Mouse (Mus musculus) gastrocnemius, postnatal 25 days (tissue): Measurements from ENCODE around the gene Tbc1d13. TPM values are rescaled to one million over a fixed set of nuclear protein-coding genes. Genes with fewer than 3 reads are reported as not detected.

Experiments
- DNase-seq: peaks from one replicate; pipeline ENCODE4 v3.0.0; 2022
- long read RNA-seq, 2 experiments: library from polyadenylated mRNA; stranded (forward); transcript quantifications; one replicate each; pipeline ENCODE4 v2.0.0; 2021
- total RNA-seq, 2 experiments: library from RNA; stranded (reverse); gene quantifications; 1 replicate in 1 of 2; 2 replicates in 1 of 2; pipeline ENCODE4 v1.2.3; 2021

Gene Tbc1d13
- 10 to 100 TPM; 12.2 to 13.5 TPM for total RNA-seq
- long read RNA-seq, experiment 1, partial matches to known transcripts, result 0 of 5 reads
- long read RNA-seq, experiment 1, other reads (novel, unspliced or antisense), result 5 of 5 reads
- long read RNA-seq, experiment 2, partial matches to known transcripts, result 1 of 5 reads
- long read RNA-seq, experiment 2, other reads (novel, unspliced or antisense), result 4 of 5 reads

DNA sequence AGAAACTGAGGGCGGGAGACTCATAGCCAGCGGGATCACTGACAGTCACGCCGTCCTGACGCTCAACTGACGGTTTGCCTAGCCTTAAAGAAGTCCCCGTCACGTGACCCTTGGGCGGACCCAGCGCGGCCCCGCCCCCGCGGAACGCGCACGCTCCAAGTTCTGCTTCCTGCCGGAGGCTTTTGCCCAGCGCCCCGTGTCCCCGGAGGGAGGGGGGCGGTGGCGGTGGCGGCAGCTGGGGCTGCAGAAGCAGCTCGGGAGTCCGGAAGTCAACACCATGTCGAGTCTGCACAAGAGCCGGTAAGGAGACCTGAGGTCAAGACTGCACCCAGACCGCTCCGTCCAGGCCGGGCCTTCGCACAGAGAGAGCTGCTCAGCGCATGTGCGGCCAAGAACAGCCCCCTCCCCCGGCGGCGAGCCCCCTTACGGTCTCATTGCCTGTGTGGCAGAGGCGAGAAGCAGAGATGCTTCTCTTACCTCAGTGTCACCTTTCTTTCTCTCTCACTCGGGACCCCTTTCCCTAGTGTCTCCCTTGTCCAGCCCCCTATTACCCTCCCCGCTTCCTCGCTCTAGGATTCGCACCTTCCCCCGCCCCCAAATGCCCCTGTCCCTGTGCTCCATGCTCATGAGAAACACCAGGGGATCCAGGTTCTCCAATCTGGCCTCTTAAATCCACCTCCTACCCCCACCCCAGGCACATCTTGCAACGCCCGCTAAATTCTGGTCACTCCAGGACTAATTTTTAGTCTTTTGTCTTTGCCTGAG is at the start of gene Tbc1d13:
Gene Tbc1d13 (plus strand): TSS at position 134 of the 765 bp plus-strand sequence.
- peak; percentile 97 for DNase-seq

DNA sequence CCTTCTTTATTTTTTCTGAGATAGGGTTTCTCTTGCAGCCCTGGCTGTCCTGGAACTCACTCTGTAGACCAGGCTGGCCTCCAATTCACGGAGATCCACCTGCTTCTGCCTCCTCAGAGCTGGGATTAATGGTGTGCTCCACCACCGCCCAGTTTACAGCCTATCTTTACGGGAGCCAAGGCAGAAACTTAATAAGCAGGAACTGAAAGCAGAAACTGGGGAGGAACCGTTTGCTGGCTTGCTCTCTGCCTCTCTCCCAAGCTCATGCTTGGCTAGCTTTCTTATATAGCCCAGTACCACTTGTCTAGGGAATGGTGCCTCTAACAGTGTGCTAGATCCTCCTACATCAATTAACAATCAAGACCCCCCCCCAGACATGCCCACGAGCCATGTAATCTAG is 49.4 kb upstream of the Tbc1d13 start:
- DNase-seq, result no peak

DNA sequence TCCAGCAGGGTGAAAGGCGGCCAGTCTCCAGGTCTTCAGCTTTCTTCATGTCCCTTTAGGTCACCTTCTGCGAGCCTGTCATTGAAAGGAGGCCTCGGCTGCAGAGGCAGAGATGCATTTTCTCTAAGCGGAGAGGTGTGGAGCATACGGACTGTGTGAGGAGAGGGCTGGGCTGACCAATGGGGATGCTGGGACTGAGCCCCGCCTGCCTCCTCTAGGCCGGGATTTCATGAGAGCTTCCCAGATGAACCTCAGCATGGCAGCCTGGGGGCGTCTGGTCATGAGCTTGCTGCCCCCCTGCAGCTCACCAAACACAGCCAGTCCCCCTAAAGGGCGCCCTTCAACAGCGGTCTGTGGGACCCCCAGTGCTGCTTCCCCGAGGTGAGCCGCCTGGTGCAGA is 48.9 kb upstream of the Tbc1d13 start:
- DNase-seq, result no peak

DNA sequence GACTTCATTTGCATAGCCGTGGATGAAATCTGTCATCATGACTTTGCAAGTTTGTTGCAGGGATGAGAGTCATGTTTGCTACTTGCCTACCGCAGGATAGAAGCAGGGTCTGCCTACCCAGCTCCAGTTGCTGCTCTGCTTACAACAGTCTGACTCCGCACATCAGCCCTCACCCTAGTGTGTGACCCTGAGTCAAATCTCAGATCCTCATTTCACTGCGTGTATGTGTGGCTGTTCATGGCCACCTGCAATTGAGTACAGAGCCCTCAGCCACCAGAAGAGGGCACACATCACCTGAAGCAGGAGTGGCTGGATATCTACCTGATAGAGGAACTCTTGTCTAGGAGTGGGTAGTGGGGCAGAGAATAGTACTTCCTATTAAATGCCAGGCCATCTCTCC is 46.2 kb upstream of the Tbc1d13 start:
- DNase-seq, result no peak

DNA sequence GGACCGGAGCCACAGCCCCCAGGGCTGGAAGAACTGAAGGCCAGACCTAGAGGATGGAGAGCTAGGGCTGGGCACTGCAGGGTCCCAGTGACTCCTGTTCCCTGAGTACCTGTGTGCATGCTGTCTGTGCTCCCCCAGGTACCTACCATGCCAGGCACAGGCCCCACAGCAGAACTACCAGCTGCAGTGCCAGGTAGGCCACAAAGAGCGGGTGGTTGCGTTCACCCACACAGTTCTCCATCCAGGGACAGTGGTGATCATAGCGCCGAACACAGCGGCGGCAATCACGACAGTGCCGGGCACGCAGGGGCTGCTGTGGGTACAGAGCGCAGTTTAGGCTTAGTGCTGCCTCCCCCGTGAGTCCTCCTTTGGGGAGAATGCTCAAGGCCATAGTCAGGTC is 42.0 kb upstream of the Tbc1d13 start:
- no peak for DNase-seq

DNA sequence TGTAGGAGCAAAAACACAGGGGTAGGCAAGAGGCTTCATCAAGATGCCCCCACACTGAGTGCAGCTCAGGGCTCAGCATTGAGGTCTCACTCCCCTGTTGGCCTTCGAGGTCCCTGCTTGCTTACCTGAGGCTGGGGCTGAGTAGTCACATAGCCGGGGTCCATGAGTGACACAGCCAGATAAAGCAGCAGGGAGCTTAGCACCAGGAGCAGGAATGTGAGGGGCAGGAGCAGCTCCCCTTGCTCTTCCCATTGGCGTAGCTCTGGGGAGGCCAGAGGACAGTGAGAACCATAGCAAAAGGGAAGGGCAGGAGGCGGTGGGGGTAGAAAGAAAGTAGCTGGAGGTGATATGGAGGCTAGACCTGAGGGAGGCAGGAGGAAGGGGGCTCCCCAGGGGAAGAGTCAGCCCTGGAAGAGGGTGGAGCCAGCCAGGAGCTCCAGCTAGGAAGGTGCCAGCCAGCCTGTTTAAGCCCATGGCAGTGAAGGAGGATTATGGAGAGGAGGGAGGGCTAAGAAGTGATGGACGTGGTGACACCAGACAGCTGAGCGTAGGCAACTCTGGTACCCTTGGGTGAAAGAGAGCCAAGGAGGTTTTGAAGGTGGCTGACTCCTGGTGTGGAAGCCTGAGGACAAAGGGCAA is 41.1 kb upstream of the Tbc1d13 start:
- no peak for DNase-seq

DNA sequence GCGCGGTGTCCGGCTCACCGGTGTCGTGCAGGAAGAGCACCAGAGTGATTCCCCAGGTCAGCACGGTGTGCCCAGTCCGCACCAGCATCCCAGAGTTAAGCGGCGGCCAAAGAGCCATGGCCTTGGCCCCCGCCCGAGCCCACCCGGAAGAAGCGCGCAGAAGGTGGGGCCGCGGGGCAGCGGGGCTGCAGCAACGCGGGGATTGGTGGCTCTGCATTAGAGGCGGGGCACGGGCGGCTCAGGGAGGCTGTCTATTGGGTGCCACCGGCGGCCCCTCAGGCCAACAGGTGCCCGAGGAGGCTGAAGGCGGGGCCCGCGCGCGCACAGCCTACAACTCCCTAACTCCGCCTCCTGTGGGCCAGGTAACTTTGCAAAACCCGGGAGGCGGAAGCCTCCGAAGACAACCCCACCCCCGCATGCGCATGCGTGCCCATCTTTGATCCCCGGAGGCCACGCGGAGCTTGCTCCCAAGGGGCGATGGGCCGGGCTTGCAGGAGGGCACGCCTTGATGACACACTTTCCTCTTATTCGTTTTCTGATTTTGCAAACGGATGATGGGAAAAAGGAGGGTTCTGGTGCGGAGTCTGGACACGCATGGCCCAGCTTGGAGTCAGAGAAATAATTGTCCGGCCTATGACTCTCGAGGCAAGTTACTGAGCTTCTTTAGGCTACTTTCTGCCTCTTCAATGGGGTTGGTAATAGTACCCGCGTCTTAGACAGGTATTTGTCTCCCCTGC is 39.9 kb upstream of the Tbc1d13 start, which contains the start of gene Zdhhc12:
Gene Zdhhc12 (minus strand): TSS at position 178 of the 737 bp plus-strand sequence.
- DNase-seq, result peak; percentile 95

DNA sequence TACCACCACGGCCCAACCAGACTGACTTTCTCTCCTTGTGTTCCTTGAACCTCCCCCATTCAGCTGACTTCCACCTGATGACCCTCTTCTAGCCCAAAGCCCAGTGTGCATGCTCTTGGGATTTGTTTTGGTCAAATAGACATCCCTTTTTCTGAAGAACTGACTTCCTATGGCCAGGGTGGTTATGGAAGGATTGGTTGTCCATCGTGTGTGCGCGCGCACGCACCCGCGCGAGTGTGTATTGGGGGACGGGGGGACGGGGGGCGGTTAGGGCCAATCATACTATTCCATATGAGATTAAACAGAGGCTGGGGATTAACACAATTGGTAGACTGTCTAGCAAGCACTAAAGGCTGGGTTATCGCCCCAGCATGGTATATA is 39.3 kb upstream of the Tbc1d13 start:
- DNase-seq, result no peak

DNA sequence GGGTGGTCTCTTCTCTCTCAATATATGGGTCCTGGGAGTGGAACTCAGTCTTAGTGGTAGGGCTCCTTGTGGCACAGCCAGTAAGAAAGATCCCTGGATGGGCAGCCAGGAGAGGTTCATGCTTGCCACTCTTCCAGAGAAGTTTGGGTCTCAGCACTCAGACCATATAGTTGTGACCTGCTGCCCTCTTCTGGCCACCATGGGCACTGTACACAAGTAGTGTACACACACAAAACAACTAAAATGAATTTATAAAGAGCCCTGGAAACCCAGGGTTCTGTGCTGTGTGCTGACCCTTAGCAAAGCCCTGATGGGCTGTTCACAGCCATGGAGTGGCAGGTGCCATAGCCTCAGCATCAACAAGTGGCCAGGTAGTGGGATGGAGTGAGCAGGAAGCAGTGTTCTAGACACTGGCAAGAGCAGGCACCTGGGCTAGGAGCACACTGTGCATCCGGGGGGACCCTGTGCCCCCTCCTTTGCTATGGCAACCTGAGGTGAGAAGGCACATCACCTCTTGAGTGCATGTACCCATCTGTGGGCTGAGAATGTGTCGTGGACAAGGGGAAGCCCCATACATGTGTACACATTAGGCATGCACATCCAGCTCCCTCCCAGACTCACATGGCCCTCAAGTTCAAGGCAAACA is 37.5 kb upstream of the Tbc1d13 start:
- no peak for DNase-seq

DNA sequence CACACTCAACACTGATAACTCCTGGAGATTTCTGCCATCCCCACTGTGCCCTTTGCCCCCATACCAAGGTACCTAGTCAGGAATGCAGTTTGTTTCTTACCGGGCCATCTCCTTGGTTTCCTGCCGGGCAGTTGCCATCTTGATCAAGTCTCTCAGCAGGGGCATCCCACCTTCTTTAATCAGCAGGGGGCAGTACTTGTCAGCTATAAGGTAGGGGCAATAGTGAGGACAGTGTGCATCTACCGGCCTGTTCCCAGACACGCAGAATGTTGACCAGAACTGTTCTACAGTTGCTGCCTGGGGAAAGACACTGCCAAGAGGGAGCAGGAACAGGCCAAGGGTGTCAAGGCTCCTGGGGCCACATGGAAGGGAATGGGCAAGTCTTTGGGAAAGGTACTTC is 33.3 kb upstream of the Tbc1d13 start:
- no peak for DNase-seq

DNA sequence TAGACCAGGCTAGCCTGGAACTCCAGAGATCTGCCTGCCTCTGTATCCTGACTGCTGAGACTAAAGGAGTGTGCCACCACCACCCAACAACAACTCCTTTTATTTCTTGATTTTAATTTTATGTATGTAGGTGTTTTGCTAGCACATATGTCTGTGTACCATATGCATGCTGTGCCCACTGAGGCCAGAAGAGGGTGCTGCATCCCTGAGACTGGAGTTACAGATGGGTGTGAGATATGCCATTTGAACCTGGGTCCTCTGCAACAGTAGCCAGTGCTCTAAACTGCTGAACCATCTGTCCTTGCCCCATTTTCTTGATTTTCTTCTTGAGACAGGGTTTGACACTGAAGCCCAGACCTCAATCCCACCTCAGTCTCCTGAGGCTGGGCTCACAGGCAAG is 27.2 kb upstream of the Tbc1d13 start:
- DNase-seq, result no peak

DNA sequence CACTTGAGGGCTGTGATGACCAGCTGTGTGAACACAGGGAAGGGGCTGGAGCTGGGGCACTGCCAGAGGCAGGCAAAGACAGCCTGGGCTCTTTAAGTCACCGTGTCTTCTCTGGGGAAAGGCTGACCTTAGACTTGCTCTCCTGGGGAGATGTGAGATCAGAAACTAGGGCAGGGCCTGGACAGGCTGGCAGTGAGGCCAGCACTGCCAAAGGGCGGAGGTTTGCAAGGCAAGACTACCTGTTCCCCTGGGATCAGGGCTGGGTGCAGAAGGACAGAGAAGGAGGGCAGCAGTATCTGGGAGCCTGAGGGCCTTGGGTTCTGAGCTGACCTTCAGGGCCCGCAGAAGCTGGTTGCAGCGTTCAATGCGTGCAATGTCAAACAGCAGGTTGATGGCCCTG is 25.9 kb upstream of the Tbc1d13 start:
- no peak for DNase-seq

DNA sequence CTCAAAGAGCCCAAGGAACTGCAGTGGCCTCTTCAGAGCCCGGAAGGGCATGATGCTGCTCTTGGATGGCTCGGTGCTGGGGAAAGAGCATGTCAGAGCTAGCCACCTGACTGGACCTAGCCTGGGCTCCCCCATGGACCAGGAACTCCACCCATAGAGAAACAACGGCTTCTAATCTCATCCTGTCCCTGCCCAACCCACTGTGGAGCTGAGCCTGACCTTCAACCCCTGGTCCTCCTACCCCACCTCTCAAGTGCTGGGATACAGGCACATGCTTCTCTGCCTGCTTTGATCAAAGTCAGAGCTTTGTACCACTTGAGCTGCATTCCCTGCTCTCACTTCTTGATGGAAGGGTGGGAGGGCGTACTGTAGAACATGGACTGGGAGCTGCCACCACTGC is 25.3 kb upstream of the Tbc1d13 start:
- DNase-seq, result no peak

DNA sequence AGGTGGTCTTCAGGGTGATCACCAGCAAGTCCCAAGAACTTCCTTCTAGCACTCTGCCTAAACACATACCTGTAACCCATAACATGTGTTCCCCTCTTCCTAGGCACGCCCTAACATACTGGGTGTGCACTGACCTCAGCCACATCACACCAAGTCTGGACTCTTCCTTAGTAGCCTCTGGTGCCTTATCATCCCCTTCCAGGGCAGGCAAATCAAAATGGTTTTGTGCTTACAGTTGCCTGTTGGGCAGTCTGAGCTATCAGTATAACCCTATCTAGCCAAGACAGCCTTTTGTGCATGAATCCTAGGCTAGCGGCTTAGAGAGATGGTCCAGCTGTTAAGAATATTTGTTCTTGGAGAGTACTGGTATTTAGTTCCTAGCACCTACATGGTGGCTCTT is 22.0 kb upstream of the Tbc1d13 start:
- DNase-seq, result no peak

DNA sequence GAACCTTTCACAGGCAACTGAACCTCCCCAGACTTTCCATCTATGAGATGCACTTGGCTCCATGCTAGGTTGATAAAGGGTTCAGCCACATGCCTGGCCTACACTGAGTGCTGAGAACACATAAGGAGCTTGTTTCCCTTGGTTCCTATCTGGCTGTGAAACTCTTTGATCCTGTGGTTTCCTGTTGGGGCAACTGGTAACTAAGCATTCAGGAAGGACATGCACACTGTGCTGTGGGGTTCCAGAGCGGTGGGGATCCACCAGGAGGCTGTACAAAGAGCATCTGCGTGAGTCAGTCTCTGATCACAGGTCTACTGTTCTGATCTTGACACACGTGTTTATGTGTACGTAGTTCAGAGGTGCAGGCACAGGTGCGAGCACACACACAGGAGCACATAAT is 21.0 kb upstream of the Tbc1d13 start:
- no peak for DNase-seq

DNA sequence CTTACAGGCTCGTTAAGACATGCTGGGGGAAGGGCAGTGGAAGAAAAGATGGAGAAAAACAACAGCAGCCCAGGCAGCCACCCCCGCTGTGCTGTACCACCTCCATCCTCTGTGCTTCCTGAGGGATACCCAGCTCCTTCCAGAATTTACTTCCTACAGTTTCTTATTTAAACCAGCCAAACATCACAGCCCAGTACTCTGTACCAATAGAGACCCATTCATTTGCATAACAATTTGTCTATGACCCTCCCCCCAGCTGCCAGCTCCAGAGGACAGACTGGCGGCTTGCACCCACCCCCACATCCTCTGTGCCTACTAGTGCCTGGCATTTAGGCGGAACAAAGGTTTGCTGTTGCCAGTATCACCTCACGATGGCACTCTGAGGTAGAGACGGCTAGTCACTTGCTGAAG is 13.9 kb upstream of the Tbc1d13 start:
- DNase-seq, result no peak

DNA sequence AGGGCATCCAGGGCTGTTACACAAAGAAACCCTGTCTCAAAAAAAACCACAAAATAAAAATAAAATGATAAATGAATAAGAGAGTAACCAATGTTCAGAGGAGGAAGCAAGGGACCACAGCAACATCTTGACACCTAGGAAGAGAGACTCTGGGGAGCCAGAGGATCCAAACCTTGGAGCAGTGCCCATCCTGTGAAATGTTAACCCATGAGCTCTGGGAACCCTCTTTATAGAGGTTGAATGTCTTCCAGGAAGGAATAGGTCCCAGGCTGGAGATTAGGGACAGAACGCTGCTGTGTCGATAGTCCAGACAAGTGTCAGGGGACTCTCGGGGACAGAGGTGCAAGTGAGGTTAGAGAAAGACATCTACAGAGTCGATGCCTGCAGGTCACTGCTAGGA is 13.3 kb upstream of the Tbc1d13 start:
- DNase-seq, result no peak

DNA sequence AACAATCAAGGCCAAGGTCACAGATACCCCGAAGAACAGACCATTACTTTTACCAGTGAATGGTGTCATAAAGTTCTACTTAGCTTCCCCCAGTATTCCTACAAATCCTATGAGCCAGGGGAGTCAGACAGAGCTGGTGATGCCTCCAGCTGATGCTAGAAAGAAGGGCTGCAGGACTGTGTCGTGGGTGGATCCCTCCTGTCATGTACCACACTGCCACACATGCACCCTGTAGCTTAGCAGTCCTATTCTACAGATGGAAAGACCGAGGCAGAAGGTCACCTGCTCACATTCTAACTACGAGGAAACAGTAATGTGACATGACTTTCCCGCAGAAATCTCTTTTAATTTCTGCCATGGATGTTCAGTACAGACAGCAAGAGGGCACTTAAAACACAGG is 10.8 kb upstream of the Tbc1d13 start:
- DNase-seq, result no peak

DNA sequence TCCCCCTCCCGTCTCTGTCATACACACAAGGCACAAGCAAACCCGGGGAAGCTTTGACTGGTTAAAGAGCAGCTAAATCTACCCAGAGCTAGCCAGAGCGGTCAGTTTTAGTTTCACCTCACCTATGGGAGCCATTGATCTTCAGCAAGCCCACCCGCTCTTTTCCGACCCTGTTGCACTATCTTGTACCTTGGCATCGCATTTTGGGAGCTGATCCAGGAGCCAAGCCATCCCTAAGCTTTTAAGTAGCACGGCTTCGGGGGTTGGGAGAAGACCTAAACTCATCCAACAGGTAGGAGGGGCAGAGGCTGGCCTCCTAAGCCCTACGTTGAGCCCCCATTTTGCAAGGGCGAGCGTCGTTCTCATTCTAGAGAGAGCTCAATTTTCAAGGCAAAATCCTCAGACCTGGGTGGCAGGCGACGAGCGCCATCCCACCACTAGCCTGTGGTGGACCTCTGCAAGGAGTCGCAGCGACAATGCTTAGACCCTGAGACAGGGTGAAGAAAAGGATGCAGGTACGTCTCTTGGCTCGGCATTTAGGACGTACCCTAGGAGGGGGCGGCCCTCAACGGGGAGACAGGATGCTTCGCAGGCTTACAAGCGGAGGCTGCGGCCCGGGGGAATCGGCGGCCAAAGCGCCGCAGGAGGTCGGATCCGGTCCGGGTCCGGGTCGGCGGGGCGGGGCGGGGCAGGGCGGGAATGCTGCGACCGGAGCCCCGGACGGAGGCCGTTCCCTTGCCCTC is 9.6 kb upstream of the Tbc1d13 start:
- DNase-seq, result no peak

DNA sequence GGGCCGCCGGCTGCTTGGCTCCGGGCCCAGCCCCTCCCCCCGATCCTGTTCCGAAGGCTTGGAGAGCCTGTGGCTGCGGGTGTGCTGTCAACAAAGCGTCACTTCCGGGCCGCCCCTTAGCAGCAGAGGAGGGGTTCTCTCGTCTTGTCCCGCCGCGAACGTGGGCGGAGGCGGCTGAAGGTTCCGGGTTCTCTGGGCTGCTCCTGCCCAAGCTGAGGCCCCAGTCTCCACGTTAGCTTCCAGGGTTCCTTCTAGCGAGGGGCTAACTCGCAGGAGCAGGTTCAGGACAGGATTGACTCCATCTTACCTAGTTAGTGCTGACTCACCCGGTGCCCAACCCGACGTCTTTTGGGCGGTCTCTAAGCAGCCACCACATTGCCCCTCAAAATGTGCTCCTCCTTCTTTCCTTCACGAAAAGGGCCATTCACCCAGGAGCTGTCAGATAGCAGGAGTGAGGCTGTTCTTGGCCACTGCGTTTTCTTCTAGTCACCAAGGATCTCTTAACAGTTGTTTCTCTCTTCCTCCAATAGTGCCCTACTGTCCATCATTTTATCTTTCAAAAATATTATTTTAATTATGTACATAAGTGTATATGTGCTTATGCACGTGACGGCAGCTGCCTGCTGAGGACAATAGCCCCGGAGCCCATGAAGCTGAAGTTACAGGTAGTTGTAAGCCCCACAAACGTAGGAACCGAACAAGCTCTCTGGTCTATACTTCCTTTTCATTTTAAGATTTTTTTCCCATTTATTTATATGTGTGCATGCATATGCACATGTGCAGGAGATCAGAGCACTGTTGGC is 8.9 kb upstream of the Tbc1d13 start, which contains the start of gene Zer1:
Gene Zer1 (minus strand): TSS at position 114 of the 803 bp plus-strand sequence.
- DNase-seq, result peak; percentile 97

DNA sequence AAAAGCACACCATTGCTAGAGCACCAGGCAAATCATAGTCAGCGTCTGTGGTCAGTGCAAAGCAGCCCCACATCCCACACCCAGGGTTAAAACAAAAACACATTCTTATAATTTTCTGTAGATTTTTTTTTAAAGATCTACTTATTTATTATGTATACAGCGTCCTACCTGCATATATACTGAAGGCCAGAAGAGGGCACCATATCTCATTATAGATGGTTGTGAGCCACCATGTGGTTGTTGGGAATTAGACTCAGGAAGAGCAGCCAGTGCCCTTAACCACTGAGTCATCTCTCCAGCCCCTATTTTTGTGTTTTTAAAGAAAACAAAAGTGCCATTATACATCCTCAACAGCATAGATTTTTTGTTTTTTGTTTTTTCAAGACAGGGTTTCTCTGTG is 4.8 kb upstream of the Tbc1d13 start:
- no peak for DNase-seq
